Mouse (Mus musculus) frontal cortex, postnatal 14 days (tissue): ENCODE measurements around the gene Lyrm9.

ENCODE experiments used
- DNase-seq, 2 experiments: peaks; one replicate each; pipeline ENCODE4 v3.0.0; 2022; ENCODE audit warnings: low spot score in 2 of 2

Lyrm9 gene

GRCm38 (mm10) chr11:78814461-78814941, 11.9 kb upstream of the Lyrm9 start:
- DNase-seq, result no peak

- DNase-seq, result no peak
These were observed 10.2 kb upstream of the Lyrm9 start for GRCm38 (mm10) chr11:78815986-78816792.

- DNase-seq, result no peak
These were observed 8.9 kb upstream of the Lyrm9 start for GRCm38 (mm10) chr11:78817311-78818022.

- DNase-seq, result no peak
These were observed 5.9 kb upstream of the Lyrm9 start for GRCm38 (mm10) chr11:78820337-78821000.

DNA sequence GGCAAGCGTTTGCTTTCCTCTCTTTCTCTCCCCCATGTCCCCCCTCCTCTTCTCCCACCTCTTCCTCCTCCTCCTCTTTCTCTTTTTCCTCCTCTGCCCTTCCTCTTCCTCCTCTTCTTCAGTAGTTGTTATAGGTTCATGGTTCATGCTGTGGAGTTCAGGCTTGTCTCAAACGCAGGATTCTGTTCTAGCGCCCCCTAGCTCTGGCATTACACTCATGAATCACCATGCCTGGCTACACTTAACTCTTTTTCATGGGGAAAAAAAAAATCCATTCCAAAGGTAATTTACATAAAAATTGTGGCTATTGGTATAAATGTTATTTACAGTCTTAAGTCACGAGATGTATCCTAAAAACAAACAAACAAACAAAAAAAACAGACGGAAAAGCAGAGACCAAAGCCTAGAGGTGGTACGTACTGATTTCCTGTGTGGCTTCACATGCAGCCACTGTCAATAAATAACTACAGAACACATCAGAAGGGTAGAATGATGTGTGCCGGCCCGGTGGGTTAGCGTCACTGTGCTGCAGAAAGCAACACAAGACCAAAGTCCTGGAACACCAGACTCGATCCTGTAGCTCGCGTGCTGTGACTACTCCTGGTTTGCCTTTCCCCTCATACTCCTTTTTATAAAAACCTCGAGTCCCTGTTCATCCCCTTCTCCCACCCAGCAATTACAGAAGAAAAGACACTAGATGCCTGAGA, 3.4 kb upstream of the Lyrm9 start:
- no peak for DNase-seq

DNA sequence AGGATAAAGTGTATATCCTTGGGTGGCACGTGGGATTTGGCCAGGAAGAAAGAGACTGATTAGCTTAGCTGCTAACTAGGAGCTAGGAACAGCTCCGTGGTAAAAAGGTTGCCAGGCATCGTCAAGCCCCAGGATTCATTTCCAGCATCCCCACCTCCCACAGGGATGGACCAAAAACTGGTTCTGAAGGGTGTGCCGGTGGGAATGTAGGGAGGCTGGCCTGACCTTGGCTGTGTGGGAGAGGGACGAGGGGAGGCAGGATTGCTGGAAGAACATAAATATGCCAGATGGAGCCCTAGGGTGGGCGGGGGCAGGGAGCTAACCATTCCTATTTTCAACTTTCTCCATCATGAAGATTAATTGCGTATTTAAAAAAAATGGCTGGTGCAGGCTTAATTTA, 1.2 kb downstream of the Lyrm9 start:
- DNase-seq, result no peak

GRCm38 (mm10) chr11:78828386-78828785, 2.0 kb downstream of the Lyrm9 start:
- no peak for DNase-seq

DNA sequence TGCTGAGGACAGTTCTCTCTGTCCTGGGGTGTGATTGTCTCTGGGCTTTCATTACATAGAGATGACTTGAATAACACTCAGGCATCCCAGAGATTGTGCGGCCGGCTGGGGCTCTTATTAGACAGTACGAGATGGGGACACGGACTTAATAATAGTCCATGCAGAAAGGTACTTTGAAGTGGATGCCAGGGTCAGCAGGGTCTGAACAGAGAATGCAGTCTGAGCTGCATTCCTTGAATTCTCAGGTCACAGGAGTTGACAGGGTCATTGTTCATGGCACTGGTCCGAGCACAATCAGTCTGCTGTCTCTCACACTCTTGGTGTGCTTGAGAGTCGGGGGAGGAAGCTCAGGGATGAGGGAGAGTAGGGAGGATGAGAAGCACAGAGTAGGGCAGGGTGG, 3.0 kb downstream of the Lyrm9 start:
- DNase-seq, result no peak

- DNase-seq, result no peak
These were observed 3.8 kb downstream of the Lyrm9 start for GRCm38 (mm10) chr11:78830180-78830579.

GRCm38 (mm10) chr11:78831716-78832115, 5.3 kb downstream of the Lyrm9 start:
- DNase-seq, result no peak

DNA sequence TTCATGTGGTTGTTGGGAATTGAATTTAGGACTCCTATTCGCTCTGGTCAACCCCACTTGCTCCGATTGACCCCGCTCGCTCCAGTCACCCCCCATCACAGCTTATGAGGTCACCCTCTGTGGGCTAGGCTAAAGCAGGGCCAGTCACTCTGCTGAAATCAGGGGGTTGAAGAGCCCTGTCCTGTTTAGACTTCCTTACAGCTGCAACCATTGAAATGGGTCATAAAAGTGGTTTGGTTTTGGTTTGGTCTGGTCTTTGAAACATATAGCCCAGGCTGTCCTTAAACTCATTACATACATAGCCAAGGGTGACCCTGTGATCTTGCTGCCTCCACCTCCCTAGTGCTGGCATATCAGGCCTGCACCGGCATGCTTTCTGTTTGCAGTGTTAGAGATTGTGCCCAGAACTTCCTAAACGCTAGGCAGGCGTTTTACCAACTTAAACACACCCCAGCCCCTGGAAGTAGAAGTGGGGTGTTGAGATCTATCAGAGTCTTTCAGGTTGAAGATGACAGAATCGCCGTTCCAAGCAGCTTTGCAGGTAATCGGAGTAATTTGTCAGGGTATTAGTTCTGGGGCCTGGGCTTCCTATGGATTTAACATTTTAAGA, 5.8 kb downstream of the Lyrm9 start:
- DNase-seq, result no peak

DNA sequence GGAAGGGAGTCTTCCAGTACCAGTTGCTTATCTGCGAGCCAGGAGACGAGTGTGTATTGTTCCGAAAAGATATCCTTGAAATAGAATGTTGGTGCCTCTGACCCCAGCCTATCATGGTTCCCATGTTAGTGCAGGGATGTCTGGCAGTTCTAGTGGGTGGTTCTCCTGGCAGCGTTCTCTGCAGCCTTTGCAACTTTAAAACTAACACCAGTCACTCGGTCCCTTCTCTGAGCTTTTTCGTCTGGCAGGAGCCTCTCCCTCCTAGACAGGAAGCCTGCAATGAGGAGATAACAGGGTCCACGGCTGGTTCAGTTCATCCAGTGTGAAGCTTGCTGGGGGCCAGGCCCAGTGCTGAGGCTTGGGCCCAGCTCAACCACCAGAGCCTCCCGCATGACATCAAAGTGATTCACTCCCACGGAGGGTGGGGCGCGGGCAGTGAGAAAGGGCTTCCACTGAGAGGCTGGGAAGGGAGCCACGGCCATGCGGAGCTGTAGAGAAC, 6.5 kb downstream of the Lyrm9 start:
- DNase-seq, result no peak

GRCm38 (mm10) chr11:78836486-78836885, 10.1 kb downstream of the Lyrm9 start:
- no peak for DNase-seq

DNA sequence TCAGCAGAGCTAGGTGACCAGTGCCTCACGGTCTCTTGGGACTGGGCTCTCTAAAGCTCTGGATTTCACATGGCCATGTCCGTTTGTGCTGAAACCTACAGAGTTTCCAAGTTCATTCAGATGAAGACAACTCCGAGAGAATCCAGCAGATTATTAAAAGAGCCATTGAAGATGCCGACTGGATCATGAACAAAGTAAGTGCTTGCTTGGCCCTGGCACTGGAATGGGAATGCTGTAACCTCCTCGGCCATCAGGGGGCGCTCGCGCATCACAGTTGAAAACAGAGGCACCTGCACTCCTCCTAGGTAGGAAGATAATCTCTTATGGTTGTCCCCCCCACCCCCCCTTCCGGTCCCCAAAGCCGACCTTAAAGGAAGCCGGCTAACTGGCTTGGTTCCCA, 11.6 kb downstream of the Lyrm9 start:
- peak in 1 of 2 experiments; percentile 65 for DNase-seq

GRCm38 (mm10) chr11:78839491-78839890, 13.1 kb downstream of the Lyrm9 start:
- DNase-seq, result no peak

- no peak for DNase-seq
These were observed 13.8 kb downstream of the Lyrm9 start for GRCm38 (mm10) chr11:78840141-78840540.

DNA sequence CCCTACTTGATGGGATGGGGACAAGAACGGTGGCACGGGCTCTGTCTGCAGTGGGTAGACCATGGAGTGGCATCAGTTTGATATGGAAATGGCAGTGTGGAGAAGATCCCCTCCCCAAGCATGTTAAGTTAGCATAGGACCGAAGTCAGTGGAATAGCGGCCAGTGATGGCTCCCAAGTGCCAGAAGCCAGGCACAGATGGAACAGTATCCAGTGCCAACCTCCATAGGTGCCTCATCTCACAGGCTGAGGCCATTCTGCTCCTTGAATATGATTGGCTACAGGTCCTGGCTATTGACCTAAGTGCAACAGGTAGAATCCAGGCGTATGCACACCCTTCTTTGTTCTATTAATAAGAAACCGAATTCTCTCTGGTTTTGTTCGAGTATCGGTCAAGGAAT, 15.6 kb downstream of the Lyrm9 start:
- DNase-seq, result no peak

GRCm38 (mm10) chr11:78846620-78847019, 20.2 kb downstream of the Lyrm9 start:
- DNase-seq, result no peak

GRCm38 (mm10) chr11:78847884-78848848, 21.8 kb downstream of the Lyrm9 start:
- DNase-seq, result no peak

- DNase-seq, result no peak
These were observed 23.5 kb downstream of the Lyrm9 start for GRCm38 (mm10) chr11:78849859-78850258.
